Mouse (Mus musculus) spleen, postnatal 14 days (tissue): ENCODE results near the gene Cyp2j5.
"Not testable (repeated sequence)": the region's sequence is repeated elsewhere in the genome, so short reads cannot be mapped to it uniquely, and the experiment has no call there.

Experiments
- DNase-seq, 2 experiments: peaks; one replicate each; pipeline ENCODE4 v3.0.0; 2021 to 2022; ENCODE audit warnings: low spot score in 2 of 2

The Cyp2j5 gene

GRCm38 (mm10) chr4:96663991-96664390 is at the start of gene Cyp2j5:
Gene Cyp2j5, minus strand, starts transcription at chr4:96664154.
- no peak for DNase-seq

GRCm38 (mm10) chr4:96705281-96705951 is 41.5 kb upstream of the Cyp2j5 start:
- no peak for DNase-seq

GRCm38 (mm10) chr4:96698218-96698561 is 34.2 kb upstream of the Cyp2j5 start:
- DNase-seq: no peak

GRCm38 (mm10) chr4:96697511-96698217 is 33.7 kb upstream of the Cyp2j5 start:
- DNase-seq: no peak

- no peak for DNase-seq
These were observed 32.8 kb upstream of the Cyp2j5 start for GRCm38 (mm10) chr4:96696614-96697360.

- no peak for DNase-seq
These were observed 23.4 kb upstream of the Cyp2j5 start for GRCm38 (mm10) chr4:96687358-96687803.

GRCm38 (mm10) chr4:96683474-96683873 is 19.5 kb upstream of the Cyp2j5 start:
- DNase-seq: no peak

- DNase-seq: no peak
These were observed 17.0 kb upstream of the Cyp2j5 start for GRCm38 (mm10) chr4:96680966-96681365.

- no peak for DNase-seq
These were observed 16.3 kb upstream of the Cyp2j5 start for GRCm38 (mm10) chr4:96680233-96680632.

- no peak for DNase-seq
These were observed 907 bp upstream of the Cyp2j5 start for GRCm38 (mm10) chr4:96664668-96665454.

GRCm38 (mm10) chr4:96635455-96635854 is 28.5 kb downstream of the Cyp2j5 start:
- DNase-seq: no peak

GRCm38 (mm10) chr4:96622474-96622873 is 41.5 kb downstream of the Cyp2j5 start:
- DNase-seq: no peak

GRCm38 (mm10) chr4:96591791-96592150 is 72.2 kb downstream of the Cyp2j5 start:
- DNase-seq: no peak

- DNase-seq: no peak
These were observed 72.8 kb downstream of the Cyp2j5 start, which contains the start of gene Cyp2j9 for GRCm38 (mm10) chr4:96590911-96591790. Gene Cyp2j9, minus strand, starts transcription at chr4:96591578.

- no peak for DNase-seq
These were observed 82.4 kb downstream of the Cyp2j5 start for GRCm38 (mm10) chr4:96581425-96582088.

GRCm38 (mm10) chr4:96580351-96580750 is 83.6 kb downstream of the Cyp2j5 start:
- not testable (repeated sequence) for DNase-seq
